ENCODE assay signal across 15 mouse cellular contexts in the genomic region with DNA sequence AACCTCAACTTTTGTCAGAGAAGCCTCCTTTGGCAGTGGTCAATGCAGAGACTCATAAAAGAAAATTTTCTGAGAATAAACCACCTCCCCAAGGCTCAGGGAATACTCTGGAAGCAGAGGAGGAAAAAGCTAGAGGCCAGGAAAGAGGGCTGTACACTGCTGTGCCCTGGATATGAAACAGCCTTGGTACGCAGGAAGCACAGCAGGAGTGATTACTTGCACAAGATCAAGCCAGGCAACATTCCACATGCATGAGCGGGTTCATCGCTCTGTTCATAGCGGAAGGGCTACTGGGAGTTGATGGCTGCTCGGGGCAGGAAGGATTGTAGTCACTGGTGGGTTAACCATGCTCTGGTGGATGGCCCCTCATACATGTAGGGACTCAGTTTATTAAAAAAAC. TPM values are rescaled to one million over a fixed set of nuclear protein-coding genes. Genes with fewer than 3 reads are reported as not detected.
DNase-seq lines count a peak whose midpoint lies in the region; ATAC-seq and TF ChIP-seq lines count a peak whose summit lies in the region.
"Had no signal": no experiment of that assay in that cellular context is flagged by ENCODE, and none has a peak within 500 bp of the region (broad histone marks: within the 10 kb centered on the region; RNA-seq: fewer than 3 reads in every experiment).

No protein-coding gene starts in this region.

- no peaks in the 10 kb centered on the region for H3K27me3 ChIP-seq in kidney, adult 2 months (replicated peaks; ENCODE audit: control insufficient read depth, insufficient read depth, low read length)
- H3K27me3 ChIP-seq in intestine, embryonic 16.5 days (replicated peaks; ENCODE audit: control insufficient read depth, insufficient read depth, low read length) = no peaks in the 10 kb centered on the region
- H3K27me3 ChIP-seq: embryonic facial prominence, embryonic 12.5 days; forebrain, embryonic 12.5 days; liver, embryonic 13.5 days; midbrain, embryonic 13.5 days; stomach, embryonic 15.5 days had no signal

- no peak overlapping the region for H3K27ac ChIP-seq in kidney, adult 2 months (ENCODE audit: insufficient read depth, low read depth, low read length)
- no peak overlapping the region for H3K27ac ChIP-seq in intestine, embryonic 16.5 days (ENCODE audit: low read length)
- H3K27ac ChIP-seq: embryonic facial prominence, embryonic 12.5 days; forebrain, embryonic 12.5 days; liver, embryonic 13.5 days; macrophage; midbrain, embryonic 13.5 days; stomach, embryonic 15.5 days had no signal

- no peaks in the 10 kb centered on the region for H3K9me3 ChIP-seq in intestine, embryonic 16.5 days (ENCODE audit: control insufficient read depth, low read length)
- H3K9me3 ChIP-seq: embryonic facial prominence, embryonic 12.5 days; forebrain, embryonic 12.5 days; liver, embryonic 13.5 days; midbrain, embryonic 13.5 days; stomach, embryonic 15.5 days had no signal

- no peak overlapping the region for H3K4me2 ChIP-seq in intestine, embryonic 16.5 days (ENCODE audit: low read depth, low read length)
- H3K4me2 ChIP-seq: embryonic facial prominence, embryonic 12.5 days; forebrain, embryonic 12.5 days; liver, embryonic 13.5 days; midbrain, embryonic 13.5 days; stomach, embryonic 15.5 days had no signal

- ATAC-seq in intestine, embryonic 16.5 days = no peak
- ATAC-seq: midbrain, embryonic 13.5 days had no signal

- WGBS in kidney, adult 2 months = 51% methylated on average over 5 of the region's 5 CpGs
- WGBS in intestine, embryonic 16.5 days = 86% methylated on average over 5 of the region's 5 CpGs

- no peaks in the 10 kb centered on the region for H3K4me1 ChIP-seq in kidney, adult 2 months (ENCODE audit: control insufficient read depth, insufficient read depth, low read length)
- no peaks in the 10 kb centered on the region for H3K4me1 ChIP-seq in intestine, embryonic 16.5 days (ENCODE audit: control insufficient read depth, insufficient read depth, low read length)
- H3K4me1 ChIP-seq: embryonic facial prominence, embryonic 12.5 days; forebrain, embryonic 12.5 days; liver, embryonic 13.5 days; midbrain, embryonic 13.5 days; stomach, embryonic 15.5 days had no signal

- peaks cover 2% of the 10 kb centered on the region; the same call in 1 of the 2 replicates for H3K36me3 ChIP-seq in kidney, adult 2 months (ENCODE audit: control insufficient read depth, insufficient read depth, low read length)
- 0 out of 2 replicates have a peak, but pooled peaks cover 3% of the 10 kb centered on the region for H3K36me3 ChIP-seq in intestine, embryonic 16.5 days (ENCODE audit: control insufficient read depth, insufficient read depth, low read length)
- H3K36me3 ChIP-seq: liver, embryonic 13.5 days had no signal

- TF ChIP-seq POLR2A in kidney, adult 2 months (IDR thresholded peaks at IDR 0.05; ENCODE audit: low read depth, low read length) = no peak

- TF ChIP-seq CTCF in kidney, adult 2 months (conservative IDR thresholded peaks at IDR 0.05; ENCODE audit: insufficient read depth, insufficient read length, low read depth, low read length) = no peak

- no peak overlapping the region for H3K9ac ChIP-seq in intestine, embryonic 16.5 days (ENCODE audit: low read depth, low read length)
- H3K9ac ChIP-seq: embryonic facial prominence, embryonic 12.5 days; forebrain, embryonic 12.5 days; liver, embryonic 13.5 days; midbrain, embryonic 13.5 days; stomach, embryonic 15.5 days had no signal

- peak; percentile 43 for DNase-seq in kidney, adult 2 months
- no peak for DNase-seq in kidney, adult 18-20 months
- DNase-seq in R1 (ENCODE audit: low read depth, low spot score) = peak; percentile 13
- peak; percentile 13 for DNase-seq in cerebellum, adult 9-11 months
- peak; percentile 37 for DNase-seq in kidney, postnatal 10 days
- DNase-seq in adrenal gland, postnatal 4 days (ENCODE audit: low spot score in 2 of 2) = no peak
- DNase-seq: adrenal gland, postnatal 36 days; liver, embryonic 13.5 days; thymus, postnatal 14 days had no signal

- H3K4me3 ChIP-seq in kidney, adult 2 months (ENCODE audit: insufficient read depth, low read depth, low read length) = no peak overlapping the region
- H3K4me3 ChIP-seq in intestine, embryonic 16.5 days (ENCODE audit: low read length) = no peak overlapping the region
- H3K4me3 ChIP-seq: embryonic facial prominence, embryonic 12.5 days; forebrain, embryonic 12.5 days; liver, embryonic 13.5 days; midbrain, embryonic 13.5 days; stomach, embryonic 15.5 days had no signal

RNA-seq across cellular contexts. Expression of gene Prdm15, which starts 21.0 kb away (rescaled TPM):
- polyA plus RNA-seq in kidney, adult 2 months (2012; rRNA removed) = 5.6 and 7.3 TPM in 2 replicates
- total RNA-seq in adrenal gland, postnatal 4 days (2021) = 10 to 100 TPM; 11.1 to 13.1 TPM
- 7.1 and 7.8 TPM in 2 replicates for polyA plus RNA-seq in intestine, embryonic 16.5 days (2015; fragmentation: Nextera tagmentation; extraction: Ambion mirVana)

Comparison
In these comparisons a context has a peak if more than half of its experiments do, and no peak if none do; other contexts are left out.
1. DNase-seq: peak in kidney, adult 2 months (single experiment), R1 (single experiment), cerebellum, adult 9-11 months (single experiment) and kidney, postnatal 10 days (single experiment); none in kidney, adult 18-20 months (single experiment) and adrenal gland, postnatal 4 days (0 of 2).